Mouse (Mus musculus) intestine, embryonic 16.5 days (tissue): ENCODE measurements around the gene Sfxn4. TPM values are rescaled to one million over a fixed set of nuclear protein-coding genes. Genes with fewer than 3 reads are reported as not detected.

Source experiments
- ATAC-seq: fragments of 200-750 bp; cut with Nextera tagmentation; 2 replicates; pipeline ENCODE4 v1.8.0; 2017; ENCODE audit warnings: moderate TSS enrichment, moderate library complexity
- H3K27ac ChIP-seq: fragments of 300-500 bp; sonication (generic); 2 replicates; pipeline ENCODE4 v1.5.1; 2014; ENCODE audit warnings: mild to moderate bottlenecking, low read length
- H3K27me3 ChIP-seq: fragments of 300-500 bp; sonication (generic); replicated peaks from 2 replicates; pipeline ENCODE4 v1.6.1; 2014; ENCODE audit warnings: low read length, control low read depth, mixed read lengths; ENCODE audit not compliant: control insufficient read depth, insufficient read depth
- H3K36me3 ChIP-seq: fragments of 300-500 bp; sonication (generic); 2 replicates; pipeline ENCODE4 v1.6.1; 2014; ENCODE audit warnings: low read length, control low read depth; ENCODE audit not compliant: control insufficient read depth, insufficient read depth
- H3K4me1 ChIP-seq: fragments of 300-500 bp; sonication (generic); 2 replicates; pipeline ENCODE4 v1.6.1; 2014; ENCODE audit warnings: low read length, control low read depth, mixed read lengths; ENCODE audit not compliant: control insufficient read depth, insufficient read depth
- H3K4me2 ChIP-seq: fragments of 300-500 bp; sonication (generic); 2 replicates; pipeline ENCODE4 v1.6.1; 2014; ENCODE audit warnings: low read depth, low read length, control low read depth
- H3K4me3 ChIP-seq: fragments of 300-500 bp; sonication (generic); 2 replicates; pipeline ENCODE4 v1.5.1; 2014; ENCODE audit warnings: mild to moderate bottlenecking, low read length
- H3K9ac ChIP-seq: fragments of 300-500 bp; sonication (generic); 2 replicates; pipeline ENCODE4 v1.6.1; 2014; ENCODE audit warnings: low read depth, low read length
- H3K9me3 ChIP-seq: fragments of 300-500 bp; sonication (generic); 2 replicates; pipeline ENCODE4 v1.6.1; 2016; ENCODE audit warnings: low read length, control low read depth; ENCODE audit not compliant: control insufficient read depth
- WGBS: fragments of 180-500 bp; shearing (Covaris S2); extraction: QIAGEN DNeasy Blood & Tissue Kit; methylation state at CpG from one replicate; pipeline ENCODE4 v1.1.7; 2014; 5-methylcytosine and 5-hydroxymethylcytosine counted together
- polyA plus RNA-seq: library from polyadenylated mRNA; unstranded; fragments of >200 nt; fragmentation: Nextera tagmentation; extraction: Ambion mirVana; gene quantifications from 2 replicates; pipeline ENCODE4 v1.2.1, GENCODE M21; 2015

The Sfxn4 gene
- 3.7 and 4.2 TPM in 2 replicates for polyA plus RNA-seq

- 4% methylated on average over 30 of the region's 30 CpGs for WGBS
- 0 out of 2 replicates have a peak, but pooled peaks cover 4% of the 10 kb centered on the region for H3K36me3 ChIP-seq
- peak; percentile 99 for ATAC-seq
Observed at GRCm38 (mm10) chr19:60860868-60861700, at the start of gene Sfxn4. TSS of gene Sfxn4 (minus strand) at chr19:60861479.

DNA sequence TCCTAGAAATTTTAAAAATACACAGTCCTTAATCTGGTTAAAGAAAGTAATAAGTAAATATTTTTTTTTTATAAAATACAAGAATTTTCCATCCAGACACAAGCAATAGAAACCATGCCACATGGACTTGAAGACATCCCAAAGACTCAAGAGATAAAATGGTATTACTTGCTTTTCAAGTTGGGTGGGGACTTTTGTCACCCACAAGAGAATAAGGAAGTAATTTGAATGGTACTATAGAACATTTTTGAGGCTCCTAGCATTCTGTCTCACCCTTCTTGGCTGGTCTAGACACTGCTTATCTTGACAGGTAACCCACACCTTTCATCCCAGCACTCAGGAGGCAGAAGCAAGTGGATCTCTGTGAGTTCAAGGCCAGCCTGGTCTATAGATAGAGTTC lies 49.0 kb upstream of the Sfxn4 start:
- H3K9me3 ChIP-seq, result no peaks in the 10 kb centered on the region

More at GRCm38 (mm10) chr19:60860868-60861700, at the start of gene Sfxn4:
- peak within 1 kb of the TSS; percentile 64 for H3K9ac ChIP-seq
- H3K27me3 ChIP-seq, result no peaks in the 10 kb centered on the region
- H3K27ac ChIP-seq, result peak within 1 kb of the TSS; percentile 46
- no peaks in the 10 kb centered on the region for H3K9me3 ChIP-seq
- H3K4me3 ChIP-seq, result peak within 1 kb of the TSS; percentile 63
- peak within 1 kb of the TSS; percentile 50 for H3K4me2 ChIP-seq
- H3K4me1 ChIP-seq, result no peaks in the 10 kb centered on the region

DNA sequence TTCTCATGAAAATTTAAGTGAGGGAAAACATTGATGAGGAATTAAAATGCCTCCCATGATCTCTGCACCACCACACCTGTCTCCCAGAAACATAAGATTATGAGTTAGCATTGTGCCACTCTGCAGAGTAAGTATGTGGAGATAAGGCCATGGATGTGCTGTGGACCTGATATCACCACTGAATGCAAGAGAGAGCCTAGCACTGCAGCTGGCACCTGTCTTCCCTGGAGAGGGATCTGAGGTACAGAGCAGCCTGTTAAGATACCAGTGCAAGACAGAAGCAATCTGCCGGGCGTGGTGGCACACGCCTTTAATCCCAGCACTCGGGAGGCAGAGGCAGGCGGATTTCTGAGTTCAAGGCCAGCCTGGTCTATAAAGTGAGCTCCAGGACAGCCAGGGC lies 44.2 kb upstream of the Sfxn4 start:
- 88% methylated on average over 5 of the region's 5 CpGs for WGBS
- no peak overlapping the region for H3K4me2 ChIP-seq

More for the DNA sequence above, 49.0 kb upstream of the Sfxn4 start:
- H3K9ac ChIP-seq, result no peak overlapping the region
- H3K4me1 ChIP-seq, result no peaks in the 10 kb centered on the region
- ATAC-seq, result no peak
- H3K36me3 ChIP-seq, result no peaks in the 10 kb centered on the region
- H3K27ac ChIP-seq, result no peak overlapping the region
- H3K4me3 ChIP-seq, result no peak overlapping the region
- no peaks in the 10 kb centered on the region for H3K27me3 ChIP-seq
- no peak overlapping the region for H3K4me2 ChIP-seq

DNA sequence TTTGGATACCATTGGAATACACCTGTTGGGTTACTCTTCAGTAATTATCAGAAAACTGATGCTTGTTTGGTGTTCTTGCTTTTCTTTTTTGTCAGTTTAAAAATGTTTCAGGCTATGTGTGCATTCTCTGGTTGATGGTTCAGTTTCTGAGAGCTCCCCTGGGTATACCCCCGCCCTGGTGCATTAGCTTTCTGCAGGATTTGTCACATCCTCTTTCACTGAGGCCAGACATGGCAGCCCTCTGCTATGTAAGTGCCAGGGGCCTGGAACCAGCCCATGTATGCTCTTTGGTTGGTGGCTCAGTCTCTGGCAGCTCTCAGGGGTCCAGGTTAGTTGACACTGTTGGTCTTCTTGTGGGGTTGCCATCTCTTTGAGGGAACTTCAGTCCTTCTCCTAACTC lies 42.7 kb upstream of the Sfxn4 start:
- 100% methylated on average over 1 of the region's 1 CpGs for whole genome bisulfite sequencing
- ATAC-seq, result no peak
- Histone ChIP-seq H3K27ac (no peak overlapping the region), H3K4me1 (no peaks in the 10 kb centered on the region), H3K4me3 (no peak overlapping the region), H3K27me3 (no peaks in the 10 kb centered on the region), H3K9ac (no peak overlapping the region), H3K36me3 (no peaks in the 10 kb centered on the region), H3K4me2 (no peak overlapping the region), H3K9me3 (no peaks in the 10 kb centered on the region)

More for the DNA sequence above, 44.2 kb upstream of the Sfxn4 start:
- Histone ChIP-seq H3K9ac (no peak overlapping the region), H3K27ac (no peak overlapping the region), H3K27me3 (no peaks in the 10 kb centered on the region), H3K36me3 (no peaks in the 10 kb centered on the region), H3K9me3 (no peaks in the 10 kb centered on the region), H3K4me3 (no peak overlapping the region), H3K4me1 (no peaks in the 10 kb centered on the region)
- ATAC-seq, result no peak

GRCm38 (mm10) chr19:60903139-60903538 lies 41.9 kb upstream of the Sfxn4 start:
- H3K9me3 ChIP-seq, result no peaks in the 10 kb centered on the region
- H3K4me1 ChIP-seq, result no peaks in the 10 kb centered on the region
- WGBS, result 45% methylated on average over 1 of the region's 1 CpGs
- no peak overlapping the region for H3K27ac ChIP-seq
- no peak overlapping the region for H3K4me3 ChIP-seq
- H3K27me3 ChIP-seq, result no peaks in the 10 kb centered on the region
- H3K36me3 ChIP-seq, result no peaks in the 10 kb centered on the region
- H3K9ac ChIP-seq, result no peak overlapping the region
- no peak overlapping the region for H3K4me2 ChIP-seq
- ATAC-seq, result no peak

- WGBS, result 40% methylated on average over 3 of the region's 3 CpGs
- no peak overlapping the region for H3K9ac ChIP-seq
- H3K36me3 ChIP-seq, result no peaks in the 10 kb centered on the region
- 0 out of 2 replicates have a peak, but pooled peaks cover 4% of the 10 kb centered on the region for H3K4me1 ChIP-seq
- H3K4me2 ChIP-seq, result no peak overlapping the region
- H3K27ac ChIP-seq, result no peak overlapping the region
- H3K9me3 ChIP-seq, result no peaks in the 10 kb centered on the region
- H3K4me3 ChIP-seq, result no peak overlapping the region
- no peaks in the 10 kb centered on the region for H3K27me3 ChIP-seq
- ATAC-seq, result no peak
Observed at GRCm38 (mm10) chr19:60895251-60895880, 34.1 kb upstream of the Sfxn4 start.

DNA sequence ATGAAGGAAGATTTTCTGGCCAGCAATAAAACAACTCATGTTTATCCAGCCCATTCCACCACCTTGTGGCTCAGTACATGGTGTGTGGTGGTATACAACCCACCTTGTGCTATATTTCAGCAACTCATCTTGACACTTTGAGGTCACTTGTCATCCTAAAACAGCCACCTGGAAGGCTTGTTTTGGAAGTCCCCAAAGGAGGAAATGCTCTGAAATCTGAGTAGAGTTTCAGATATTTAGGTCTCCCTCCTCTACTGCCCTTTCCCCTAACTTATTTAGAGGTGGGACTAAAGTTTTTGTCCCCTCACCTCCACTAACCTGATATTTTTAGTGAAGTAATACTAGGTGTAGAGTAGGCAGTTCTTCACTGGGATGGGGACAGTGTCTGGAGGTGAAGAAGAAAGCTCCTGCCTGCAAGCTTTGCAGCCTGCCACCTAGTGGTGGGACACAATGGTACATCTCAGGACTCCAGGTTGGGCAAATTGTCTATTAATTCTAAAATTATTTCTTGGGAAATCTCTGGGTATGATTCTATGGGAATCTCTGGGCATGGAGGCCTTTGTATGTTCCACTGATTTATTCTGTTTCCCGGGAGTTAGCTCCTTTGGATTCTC lies 30.8 kb upstream of the Sfxn4 start:
- H3K4me3 ChIP-seq, result no peak overlapping the region

DNA sequence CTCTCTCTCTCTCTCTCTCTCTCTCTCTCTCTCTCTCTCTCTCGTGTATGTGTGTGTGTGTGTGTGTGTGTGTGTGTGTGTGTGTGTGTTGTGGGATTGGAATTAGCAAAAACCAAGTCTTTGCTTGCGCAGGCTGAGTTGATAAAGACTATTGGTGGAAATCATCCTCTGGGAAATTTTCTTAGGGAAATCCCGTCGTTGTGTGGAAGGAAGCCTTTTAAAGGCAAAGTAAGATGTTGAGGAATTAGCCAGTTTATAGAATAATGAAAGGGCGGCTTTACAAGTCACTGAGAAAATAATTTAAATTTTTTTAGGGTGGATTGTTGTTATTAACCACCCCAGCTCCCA lies 29.8 kb upstream of the Sfxn4 start:
- no peak for ATAC-seq
- Histone ChIP-seq H3K4me2 (peak overlapping the region; percentile 92), H3K9me3 (no peaks in the 10 kb centered on the region), H3K27ac (no peak overlapping the region), H3K27me3 (no peaks in the 10 kb centered on the region), H3K36me3 (no peaks in the 10 kb centered on the region), H3K9ac (no peak overlapping the region), H3K4me3 (peak overlapping the region; percentile 83), H3K4me1 (peaks cover 9% of the 10 kb centered on the region)
- WGBS, result 13% methylated on average over 4 of the region's 5 CpGs

More for the DNA sequence above, 30.8 kb upstream of the Sfxn4 start:
- 40% methylated on average over 1 of the region's 1 CpGs for WGBS
- Histone ChIP-seq H3K4me1 (peaks cover 9% of the 10 kb centered on the region), H3K9me3 (no peaks in the 10 kb centered on the region), H3K4me2 (0 out of 2 replicates have a peak overlapping the region, but pooled peaks have one; percentile 92), H3K36me3 (no peaks in the 10 kb centered on the region), H3K27me3 (no peaks in the 10 kb centered on the region), H3K9ac (no peak overlapping the region), H3K27ac (no peak overlapping the region)
- ATAC-seq, result no peak

DNA sequence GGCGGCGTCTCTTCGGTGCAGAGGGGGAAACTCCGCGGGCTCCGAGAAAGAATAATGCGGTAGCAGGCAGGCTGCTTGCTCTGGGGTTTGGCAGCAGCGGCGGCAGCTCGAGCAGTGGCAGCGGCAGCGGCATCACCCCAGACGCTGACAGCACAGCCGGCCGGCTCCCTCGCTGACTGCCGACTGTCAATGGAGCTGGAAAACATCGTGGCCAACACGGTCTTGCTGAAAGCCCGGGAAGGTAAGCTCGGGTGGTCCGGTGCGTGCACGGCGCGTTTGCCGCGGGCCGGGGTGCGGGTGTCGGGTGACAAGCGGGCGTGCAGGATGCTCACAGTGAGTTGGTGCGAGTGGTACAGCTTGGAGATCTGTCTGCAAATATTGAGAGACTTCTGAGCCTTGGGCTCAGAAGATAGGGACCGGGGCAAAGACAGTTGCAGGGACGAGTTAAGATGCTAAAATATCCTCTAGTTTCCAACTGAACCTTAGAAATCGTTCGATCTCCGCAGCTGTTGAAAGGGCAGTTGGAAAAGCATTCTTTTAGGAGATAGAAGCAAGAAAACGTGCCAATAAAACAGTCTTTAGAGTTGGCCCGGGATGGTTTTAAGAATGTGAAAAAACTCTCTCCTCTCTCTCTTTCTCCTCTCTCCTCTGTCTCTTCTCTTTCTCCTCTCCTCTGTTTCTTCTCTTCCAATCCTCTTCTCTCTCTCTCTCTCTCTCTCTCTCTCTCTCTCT lies 29.3 kb upstream of the Sfxn4 start:
- Histone ChIP-seq H3K36me3 (no peaks in the 10 kb centered on the region), H3K4me2 (peak overlapping the region; percentile 92), H3K9ac (peak overlapping the region; percentile 94), H3K4me3 (peak overlapping the region; percentile 83), H3K9me3 (no peaks in the 10 kb centered on the region), H3K27me3 (no peaks in the 10 kb centered on the region), H3K27ac (peak overlapping the region; percentile 98), H3K4me1 (peaks cover 9% of the 10 kb centered on the region)
- ATAC-seq, result peak; percentile 36
- under 1% methylated on average over 41 of the region's 41 CpGs for whole genome bisulfite sequencing
